Mouse (Mus musculus) liver, adult (tissue): Measurements from ENCODE around the gene Arhgef2.

Experiments
- GATA4 ChIP-seq: IDR thresholded peaks from 2 replicates; pipeline ENCODE4 v1.6.1; 2014; ENCODE audit warnings: mild to moderate bottlenecking, low read length; ENCODE audit not compliant: insufficient replicate concordance

Gene Arhgef2

GRCm38 (mm10) chr3:88639239-88639638 is 33.5 kb downstream of the Arhgef2 start:
- no peak for TF ChIP-seq GATA4

- TF ChIP-seq GATA4: no peak
Observed at GRCm38 (mm10) chr3:88640676-88641075, 34.9 kb downstream of the Arhgef2 start.

GRCm38 (mm10) chr3:88643078-88643477 is 37.3 kb downstream of the Arhgef2 start:
- TF ChIP-seq GATA4: no peak

GRCm38 (mm10) chr3:88645937-88646336 is 40.2 kb downstream of the Arhgef2 start:
- no peak for TF ChIP-seq GATA4

GRCm38 (mm10) chr3:88646426-88646995 is 40.7 kb downstream of the Arhgef2 start:
- TF ChIP-seq GATA4: no peak

- TF ChIP-seq GATA4: no peak
Observed at GRCm38 (mm10) chr3:88647076-88647475, 41.3 kb downstream of the Arhgef2 start.

- no peak for TF ChIP-seq GATA4
Observed at GRCm38 (mm10) chr3:88647779-88648413, 42.1 kb downstream of the Arhgef2 start.

GRCm38 (mm10) chr3:88648452-88649168 is 42.8 kb downstream of the Arhgef2 start:
- no peak for TF ChIP-seq GATA4

- no peak for TF ChIP-seq GATA4
Observed at GRCm38 (mm10) chr3:88649186-88649585, 43.4 kb downstream of the Arhgef2 start.

GRCm38 (mm10) chr3:88649967-88650366 is 44.2 kb downstream of the Arhgef2 start:
- TF ChIP-seq GATA4: no peak

- no peak for TF ChIP-seq GATA4
Observed at GRCm38 (mm10) chr3:88650713-88651504, 45.1 kb downstream of the Arhgef2 start.

- no peak for TF ChIP-seq GATA4
Observed at GRCm38 (mm10) chr3:88651669-88652618, 46.2 kb downstream of the Arhgef2 start.

- no peak for TF ChIP-seq GATA4
Observed at GRCm38 (mm10) chr3:88652846-88653515, 47.2 kb downstream of the Arhgef2 start, which contains the start of gene Rxfp4. Gene Rxfp4, minus strand, starts transcription at chr3:88653142.
